Mouse (Mus musculus) urinary bladder, postnatal 25 days (tissue): ENCODE data around the gene Fbln5.

Experiments used
- DNase-seq: peaks from one replicate; pipeline ENCODE4 v3.0.0; 2022; ENCODE audit warnings: low spot score

Fbln5 gene

GRCm38 (mm10) chr12:101810515-101810914, 8.3 kb downstream of the Fbln5 start:
- DNase-seq, result no peak

- no peak for DNase-seq
Measured at GRCm38 (mm10) chr12:101807400-101807799, 11.5 kb downstream of the Fbln5 start.

DNA sequence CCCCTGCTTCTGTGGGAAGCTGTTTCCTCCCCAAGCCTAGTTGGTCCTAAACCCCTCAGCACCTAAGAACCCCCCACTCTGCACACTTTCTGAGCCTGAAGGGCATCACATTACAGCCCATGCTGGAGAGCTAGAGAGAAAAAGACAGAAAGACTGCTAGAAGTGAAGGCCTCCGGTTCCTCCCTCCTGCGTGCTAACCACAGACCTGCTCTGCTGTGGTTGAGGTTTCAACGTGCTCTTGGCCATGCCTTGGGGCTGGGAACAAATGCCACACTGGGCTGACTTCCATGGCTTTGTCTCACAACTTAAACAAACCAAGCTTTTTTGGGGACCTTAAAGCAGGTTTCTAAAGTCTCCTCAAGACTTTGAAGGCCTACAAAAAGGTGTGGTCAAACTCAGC, 16.4 kb downstream of the Fbln5 start:
- DNase-seq, result no peak

- DNase-seq, result no peak
Measured at GRCm38 (mm10) chr12:101801744-101802143, 17.1 kb downstream of the Fbln5 start.

DNA sequence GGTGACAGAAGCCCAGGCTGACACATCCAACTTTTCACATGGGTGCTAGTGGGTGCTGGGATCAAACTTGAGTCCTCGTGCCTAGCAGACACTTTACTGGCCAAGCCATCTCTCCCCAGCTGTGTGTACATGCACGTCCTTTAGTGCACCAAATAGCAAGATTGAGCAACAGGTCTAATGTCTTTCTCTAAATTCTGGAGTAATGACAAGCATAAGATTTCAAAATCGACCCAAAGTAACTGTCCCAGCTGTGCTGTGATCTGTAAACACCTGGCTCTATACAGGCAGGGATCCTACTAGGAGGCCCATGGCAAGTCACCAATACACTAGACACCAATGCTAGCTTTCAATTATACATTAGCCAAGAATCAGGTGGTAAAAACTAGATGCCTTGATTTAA, 17.8 kb downstream of the Fbln5 start:
- no peak for DNase-seq

DNA sequence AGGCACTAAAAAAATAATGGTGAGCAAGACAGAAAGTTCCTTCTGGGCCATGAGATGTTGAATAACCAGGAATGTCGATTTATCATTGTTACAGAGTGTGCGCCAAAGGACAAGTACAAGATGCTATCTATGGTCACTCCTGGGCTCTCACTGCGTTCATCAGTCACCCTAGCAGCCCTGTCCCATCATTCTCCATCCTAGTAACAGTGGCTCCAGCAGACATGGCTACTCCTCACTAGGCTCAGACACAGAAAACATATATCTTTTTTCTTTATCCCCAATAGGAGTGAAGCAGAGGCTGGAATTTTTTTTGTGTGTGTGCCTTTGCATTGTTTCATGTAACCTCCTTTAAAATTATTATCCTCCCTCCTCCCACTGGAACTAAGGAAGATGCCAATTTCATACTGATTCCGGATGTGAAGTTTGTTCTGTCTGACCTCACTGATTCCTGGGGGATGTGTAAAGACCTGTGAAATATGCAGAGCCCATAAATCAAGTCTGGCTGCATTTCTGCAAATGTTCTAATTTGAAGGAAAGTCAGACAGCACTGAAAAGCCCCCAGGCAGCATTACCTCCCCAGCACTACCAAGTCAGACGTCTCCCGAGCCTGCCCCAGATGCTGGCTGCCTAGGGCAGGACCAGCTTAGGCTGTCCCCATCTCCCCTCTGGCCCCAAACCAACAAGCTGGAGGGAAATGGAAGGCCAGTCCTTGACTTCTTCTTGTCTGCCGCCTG, 20.5 kb downstream of the Fbln5 start:
- DNase-seq, result no peak

GRCm38 (mm10) chr12:101794458-101794857, 24.4 kb downstream of the Fbln5 start:
- no peak for DNase-seq

DNA sequence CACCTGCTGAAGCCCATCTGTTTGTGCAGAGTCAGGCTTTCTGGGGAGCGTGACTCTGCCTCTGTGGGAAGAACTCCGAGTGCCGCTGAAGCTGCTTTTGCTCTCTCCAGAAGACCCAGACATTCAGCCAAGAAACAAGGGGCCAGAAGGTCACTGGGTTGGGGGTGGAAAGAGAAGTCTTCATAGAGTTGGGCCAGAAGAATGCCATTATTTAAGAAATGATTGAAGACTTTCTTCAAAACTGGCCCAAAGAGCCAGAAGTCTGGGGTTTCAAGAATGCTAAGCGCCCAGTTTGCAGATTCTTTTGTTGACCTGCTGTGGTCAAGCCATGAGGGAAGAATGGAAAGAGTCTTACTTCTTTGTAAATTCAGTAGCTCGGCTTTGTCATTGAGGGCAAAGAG, 25.6 kb downstream of the Fbln5 start:
- DNase-seq, result no peak

DNA sequence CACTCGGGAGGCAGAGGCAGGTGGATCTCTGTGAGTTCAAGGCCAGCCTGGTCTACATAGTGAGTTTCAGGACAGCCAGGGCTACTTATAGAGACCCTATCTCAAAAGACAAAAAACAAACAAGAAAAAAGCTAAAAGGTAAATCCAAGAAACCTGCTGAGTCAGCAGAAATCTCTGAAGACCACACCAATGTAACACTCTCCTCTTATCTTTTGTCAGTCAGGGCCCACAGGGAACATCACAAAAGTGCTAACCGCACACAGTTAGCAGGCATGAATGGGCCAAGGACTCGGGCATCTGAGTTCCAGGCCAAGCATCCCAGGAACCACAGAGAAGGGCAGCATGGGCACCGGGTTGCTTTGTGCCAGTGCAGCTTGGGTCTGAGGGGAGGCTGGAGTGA, 26.2 kb downstream of the Fbln5 start:
- DNase-seq, result no peak

DNA sequence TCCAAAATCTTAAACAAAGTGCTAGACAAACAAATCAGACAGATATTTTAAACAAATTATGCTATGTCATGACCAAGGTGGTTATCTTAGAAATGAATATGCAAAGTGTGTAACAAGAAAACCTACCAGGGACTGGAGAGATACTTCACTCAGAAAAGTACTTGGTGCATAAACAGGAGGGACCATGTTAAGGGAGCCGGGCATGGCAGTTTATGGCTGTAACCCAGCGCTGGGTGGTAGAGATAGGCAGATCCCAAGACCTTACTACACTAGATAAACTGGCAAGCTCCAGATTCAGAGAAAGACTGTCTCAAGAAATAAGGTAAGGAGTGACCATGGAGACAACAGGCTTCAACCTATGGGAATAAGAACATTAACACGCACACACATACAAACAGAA, 29.1 kb downstream of the Fbln5 start:
- no peak for DNase-seq

DNA sequence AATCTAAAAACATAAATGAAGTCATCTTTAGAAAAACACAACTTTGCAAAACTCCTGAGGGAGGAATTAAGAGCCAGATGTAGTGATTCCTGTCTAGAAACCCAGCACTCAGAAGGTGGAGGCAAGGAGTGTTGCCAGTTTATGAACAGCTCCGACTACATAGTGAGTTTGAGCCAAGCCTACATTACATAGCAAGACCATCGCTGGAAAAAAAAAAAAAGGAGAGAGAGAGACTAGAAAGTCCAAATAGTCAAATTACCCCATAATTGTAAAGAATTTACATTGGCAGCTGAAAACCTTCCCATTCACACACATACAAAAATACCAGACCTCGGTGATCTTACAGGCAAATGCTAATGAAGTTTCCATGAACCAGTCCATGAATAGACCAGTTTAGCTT, 29.6 kb downstream of the Fbln5 start:
- DNase-seq, result no peak

DNA sequence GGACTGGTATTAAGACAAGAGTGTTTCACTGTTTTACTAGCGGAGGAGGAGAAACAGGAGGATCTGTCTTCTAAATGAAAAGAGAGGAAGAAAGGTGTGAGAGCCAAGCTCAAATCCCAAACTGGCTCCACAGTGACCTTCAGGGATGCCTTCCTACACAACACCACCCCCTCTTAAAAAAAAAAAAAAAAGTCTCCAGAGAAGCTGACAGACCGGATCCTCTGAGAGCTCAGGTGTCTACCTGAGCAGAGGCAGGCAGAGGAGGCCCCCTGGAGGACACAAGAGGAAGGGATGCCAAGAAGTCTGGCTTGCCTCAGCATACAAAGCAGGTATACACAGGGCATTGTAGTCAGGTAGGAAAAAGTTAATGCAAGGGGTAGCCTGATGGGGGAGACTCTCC, 36.1 kb downstream of the Fbln5 start:
- no peak for DNase-seq

DNA sequence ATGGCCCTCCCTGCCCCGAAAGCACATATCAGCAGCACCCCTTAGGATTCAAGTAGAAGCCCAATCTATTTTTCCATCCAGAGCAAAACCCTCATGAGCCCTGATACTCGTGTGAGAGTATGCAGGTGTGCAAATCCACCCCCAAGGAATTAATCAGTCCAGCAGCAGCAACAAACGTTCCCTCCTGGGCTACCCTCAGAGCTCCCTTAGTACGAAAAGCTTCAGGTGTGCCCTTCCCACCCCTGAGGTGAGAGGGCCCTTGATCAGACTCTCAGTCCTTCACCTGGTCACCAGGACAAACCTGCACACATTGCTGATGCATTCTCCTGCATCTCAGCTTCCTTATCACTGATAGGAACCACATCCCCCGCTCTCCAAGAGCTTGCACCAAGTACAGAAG, 37.9 kb downstream of the Fbln5 start:
- DNase-seq, result no peak

GRCm38 (mm10) chr12:101777613-101778325, 41.1 kb downstream of the Fbln5 start:
- no peak for DNase-seq

DNA sequence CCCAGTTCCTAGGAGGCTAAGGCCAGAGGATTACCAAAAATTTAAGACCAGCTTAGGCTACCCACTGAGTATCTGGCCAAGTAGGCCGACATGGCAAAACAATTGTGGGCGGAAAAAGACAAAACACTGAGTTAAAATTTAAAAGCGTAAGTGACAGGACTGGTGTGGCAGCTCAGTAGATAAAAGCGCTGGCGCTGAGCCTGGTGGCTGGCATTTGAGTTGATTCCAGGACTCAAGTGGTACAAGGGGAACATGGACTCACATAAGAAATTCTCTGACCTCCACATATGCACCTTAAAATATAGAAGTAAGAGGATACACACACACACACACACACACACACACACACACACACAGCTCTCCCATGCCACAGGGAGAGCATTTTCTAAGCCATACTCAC, 42.5 kb downstream of the Fbln5 start:
- DNase-seq, result no peak

- DNase-seq, result no peak
Measured at GRCm38 (mm10) chr12:101774116-101774515, 44.7 kb downstream of the Fbln5 start.

GRCm38 (mm10) chr12:101772962-101773361, 45.9 kb downstream of the Fbln5 start:
- DNase-seq, result no peak

DNA sequence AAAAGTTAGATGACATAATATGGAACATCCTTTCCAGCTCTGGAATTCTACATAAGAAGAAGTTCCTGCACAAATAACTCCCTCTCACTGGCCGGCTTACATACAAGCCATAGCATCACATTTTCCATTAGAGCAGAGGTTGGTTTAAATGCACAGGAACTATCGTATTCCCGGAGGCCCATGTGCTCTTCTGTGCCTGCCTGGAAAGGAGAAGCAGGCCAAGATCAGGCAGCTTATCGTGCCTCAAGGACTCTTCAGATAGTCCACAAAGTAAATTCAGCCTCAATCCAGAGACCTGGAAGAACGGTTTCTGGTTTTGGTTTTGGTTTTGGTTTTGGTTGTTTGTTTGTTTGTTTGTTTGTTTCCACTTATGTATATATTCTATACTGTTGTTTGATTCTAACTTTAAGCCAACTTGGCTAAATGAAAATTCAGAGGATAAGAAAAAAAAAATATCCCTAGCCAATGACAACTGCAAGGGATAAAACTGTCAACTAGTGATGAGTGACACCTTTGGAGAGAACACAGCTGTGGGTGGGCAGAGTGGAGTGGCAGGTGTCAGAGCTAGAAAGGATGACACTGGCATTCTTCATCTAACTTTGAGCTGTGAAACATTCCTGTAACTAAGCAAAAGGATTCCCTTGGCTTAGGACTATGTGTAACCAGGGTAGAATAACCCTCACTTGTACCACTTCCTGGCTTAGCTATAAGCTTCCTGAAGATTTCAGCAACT, 48.4 kb downstream of the Fbln5 start:
- DNase-seq, result no peak

GRCm38 (mm10) chr12:101767306-101768053, 51.4 kb downstream of the Fbln5 start:
- peak; percentile 25 for DNase-seq

GRCm38 (mm10) chr12:101766228-101766852, 52.5 kb downstream of the Fbln5 start:
- no peak for DNase-seq

GRCm38 (mm10) chr12:101764870-101765269, 54.0 kb downstream of the Fbln5 start:
- DNase-seq, result no peak

DNA sequence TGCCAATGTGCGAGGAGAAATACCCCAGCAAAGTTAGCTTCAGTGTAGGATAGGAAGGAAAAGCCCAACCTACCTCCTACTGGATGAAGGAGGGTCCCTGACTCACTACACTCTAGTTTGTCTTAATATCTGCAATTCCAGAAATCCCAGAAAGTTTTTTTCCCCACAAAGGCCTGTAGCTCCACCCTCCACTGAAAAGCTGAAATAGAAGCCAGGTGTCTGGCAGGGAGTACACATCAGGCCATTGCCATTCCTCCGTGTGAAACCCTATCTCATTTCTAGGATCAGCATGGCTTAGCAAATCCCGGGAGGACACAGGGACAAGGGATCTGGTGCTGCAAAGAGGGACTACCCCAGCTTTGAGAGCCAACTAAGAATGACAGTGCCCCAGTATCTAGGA, 55.8 kb downstream of the Fbln5 start:
- no peak for DNase-seq
